Mouse (Mus musculus) midbrain, embryonic 14.5 days (tissue): Measurements from ENCODE around the gene Twist1. TPM values are rescaled to one million over a fixed set of nuclear protein-coding genes. Genes with fewer than 3 reads are reported as not detected.
A peak's percentile ranks its signal among the peaks of the same experiment; 100 is the strongest.

ENCODE experiments used
- ATAC-seq: fragments of 200-750 bp; cut with Nextera tagmentation; 2 replicates; pipeline ENCODE4 v1.8.0; 2017; ENCODE audit warnings: moderate number of reproducible peaks, moderate library complexity; ENCODE audit not compliant: low FRiP score, low TSS enrichment
- DNase-seq: peaks from one replicate; pipeline ENCODE4 v3.0.0-alpha.2; 2015
- H3K27ac ChIP-seq: fragments of 300-500 bp; sonication (generic); replicated peaks from 2 replicates; pipeline ENCODE4 v1.5.1; 2014; ENCODE audit warnings: mild to moderate bottlenecking, low read depth, low read length, moderate library complexity
- H3K27me3 ChIP-seq: fragments of 300-500 bp; sonication (generic); 2 replicates; pipeline ENCODE4 v1.6.1; 2014; ENCODE audit warnings: low read length, control low read depth, mixed read lengths; ENCODE audit not compliant: control insufficient read depth, insufficient read depth
- H3K36me3 ChIP-seq: fragments of 300-500 bp; sonication (generic); 2 replicates; pipeline ENCODE4 v1.6.1; 2014; ENCODE audit warnings: low read length, control low read depth; ENCODE audit not compliant: control insufficient read depth, insufficient read depth
- H3K4me1 ChIP-seq: fragments of 300-500 bp; sonication (generic); 2 replicates; pipeline ENCODE4 v1.6.1; 2014; ENCODE audit warnings: mild to moderate bottlenecking, antibody characterized with exemption, low read length, control low read depth; ENCODE audit not compliant: control insufficient read depth, insufficient read depth
- H3K4me2 ChIP-seq: fragments of 300-500 bp; sonication (generic); 2 replicates; pipeline ENCODE4 v1.6.1; 2014; ENCODE audit warnings: mild to moderate bottlenecking, low read length, moderate library complexity
- H3K4me3 ChIP-seq: fragments of 300-500 bp; sonication (generic); replicated peaks from 2 replicates; pipeline ENCODE4 v1.5.1; 2014; ENCODE audit warnings: low read depth, low read length
- H3K9ac ChIP-seq: fragments of 300-500 bp; sonication (generic); replicated peaks from 2 replicates; pipeline ENCODE4 v1.6.1; 2014; ENCODE audit warnings: mild to moderate bottlenecking, low read length, moderate library complexity
- H3K9me3 ChIP-seq: fragments of 300-500 bp; sonication (generic); 2 replicates; pipeline ENCODE4 v1.6.1; 2016; ENCODE audit warnings: low read length, control low read depth, mixed read lengths; ENCODE audit not compliant: control insufficient read depth
- WGBS: fragments of 180-500 bp; shearing (Covaris S2); extraction: QIAGEN DNeasy Blood & Tissue Kit; methylation state at CpG from one replicate; pipeline ENCODE4 v1.1.7; 2014; 5-methylcytosine and 5-hydroxymethylcytosine counted together
- polyA plus RNA-seq: library from polyadenylated mRNA; unstranded; fragments of >200 nt; fragmentation: Nextera tagmentation; extraction: Ambion mirVana; gene quantifications from 2 replicates; pipeline ENCODE4 v1.2.1, GENCODE M21; 2014

The Twist1 gene
- polyA plus RNA-seq, 1 experiment from 2014 or later: 2.1 TPM

GRCm38 (mm10) chr12:33956576-33957399 is 683 bp upstream of the Twist1 start:
- peak overlapping the region; percentile 84 for H3K4me2 ChIP-seq
- H3K4me1 ChIP-seq: 0 out of 2 replicates have a peak, but pooled peaks cover 4% of the 10 kb centered on the region
- H3K9me3 ChIP-seq: no peaks in the 10 kb centered on the region
- no peak overlapping the region for H3K27ac ChIP-seq
- H3K4me3 ChIP-seq: peak overlapping the region; percentile 48
- no peak overlapping the region for H3K9ac ChIP-seq
- peaks cover 76% of the 10 kb centered on the region for H3K27me3 ChIP-seq
- DNase-seq (peak; percentile 46), ATAC-seq (peak; percentile 37)
- H3K36me3 ChIP-seq: no peaks in the 10 kb centered on the region
- WGBS: under 1% methylated on average over 42 of the region's 43 CpGs

GRCm38 (mm10) chr12:33958241-33959194 is 1.0 kb downstream of the Twist1 start:
- DNase-seq (peak; percentile 66), ATAC-seq (peak; percentile 29; the same call in 1 of the 2 replicates)
- peak overlapping the region; percentile 54 for H3K9ac ChIP-seq
- peak overlapping the region; percentile 84 for H3K4me2 ChIP-seq
- no peaks in the 10 kb centered on the region for H3K36me3 ChIP-seq
- H3K27ac ChIP-seq: 0 out of 2 replicates have a peak overlapping the region, but pooled peaks have one; percentile 41
- H3K4me3 ChIP-seq: peak overlapping the region; percentile 48
- under 1% methylated on average over 56 of the region's 56 CpGs for WGBS
- H3K27me3 ChIP-seq: peaks cover 84% of the 10 kb centered on the region
- 0 out of 2 replicates have a peak, but pooled peaks cover 4% of the 10 kb centered on the region for H3K4me1 ChIP-seq
- no peaks in the 10 kb centered on the region for H3K9me3 ChIP-seq

GRCm38 (mm10) chr12:33959206-33959605 is 1.7 kb downstream of the Twist1 start:
- peaks cover 83% of the 10 kb centered on the region for H3K27me3 ChIP-seq
- no peak for ATAC-seq
- H3K9me3 ChIP-seq: no peaks in the 10 kb centered on the region
- no peak overlapping the region for H3K9ac ChIP-seq
- H3K4me3 ChIP-seq: 0 out of 2 replicates have a peak overlapping the region, but pooled peaks have one; percentile 48
- 0 out of 2 replicates have a peak, but pooled peaks cover 4% of the 10 kb centered on the region for H3K4me1 ChIP-seq
- H3K4me2 ChIP-seq: peak overlapping the region; percentile 84
- no peaks in the 10 kb centered on the region for H3K36me3 ChIP-seq
- H3K27ac ChIP-seq: no peak overlapping the region
- WGBS: 2% methylated on average over 6 of the region's 6 CpGs
- DNase-seq: peak; percentile 36

GRCm38 (mm10) chr12:33959846-33960245 is 2.4 kb downstream of the Twist1 start:
- WGBS: 3% methylated on average over 3 of the region's 3 CpGs
- no peaks in the 10 kb centered on the region for H3K9me3 ChIP-seq
- DNase-seq: peak; percentile 52
- H3K27me3 ChIP-seq: peaks cover 84% of the 10 kb centered on the region
- H3K4me2 ChIP-seq: no peak overlapping the region
- no peak overlapping the region for H3K27ac ChIP-seq
- H3K4me3 ChIP-seq: no peak overlapping the region
- no peak overlapping the region for H3K9ac ChIP-seq
- H3K4me1 ChIP-seq: 0 out of 2 replicates have a peak, but pooled peaks cover 4% of the 10 kb centered on the region
- no peaks in the 10 kb centered on the region for H3K36me3 ChIP-seq
- ATAC-seq: no peak

- H3K27me3 ChIP-seq: peaks cover 83% of the 10 kb centered on the region
- no peak overlapping the region for H3K9ac ChIP-seq
- peak; percentile 25 for DNase-seq
- 0 out of 2 replicates have a peak, but pooled peaks cover 4% of the 10 kb centered on the region for H3K4me1 ChIP-seq
- no peak overlapping the region for H3K27ac ChIP-seq
- no peaks in the 10 kb centered on the region for H3K9me3 ChIP-seq
- 9% methylated on average over 5 of the region's 5 CpGs for WGBS
- H3K4me2 ChIP-seq: no peak overlapping the region
- no peaks in the 10 kb centered on the region for H3K36me3 ChIP-seq
- no peak overlapping the region for H3K4me3 ChIP-seq
- ATAC-seq: no peak
Observed at GRCm38 (mm10) chr12:33961013-33961412, 3.5 kb downstream of the Twist1 start.

GRCm38 (mm10) chr12:33962118-33962772 is 4.8 kb downstream of the Twist1 start:
- ATAC-seq: no peak
- peaks cover 76% of the 10 kb centered on the region for H3K27me3 ChIP-seq
- WGBS: 3% methylated on average over 17 of the region's 17 CpGs
- no peak overlapping the region for H3K4me3 ChIP-seq
- no peaks in the 10 kb centered on the region for H3K9me3 ChIP-seq
- no peak overlapping the region for H3K4me2 ChIP-seq
- peak; percentile 29 for DNase-seq
- H3K9ac ChIP-seq: no peak overlapping the region
- no peaks in the 10 kb centered on the region for H3K36me3 ChIP-seq
- H3K4me1 ChIP-seq: peaks cover 8% of the 10 kb centered on the region; the same call in 1 of the 2 replicates
- no peak overlapping the region for H3K27ac ChIP-seq

GRCm38 (mm10) chr12:33962773-33963130 is 5.3 kb downstream of the Twist1 start:
- peaks cover 76% of the 10 kb centered on the region for H3K27me3 ChIP-seq
- no peaks in the 10 kb centered on the region for H3K36me3 ChIP-seq
- no peak overlapping the region for H3K4me3 ChIP-seq
- peak; percentile 53 for DNase-seq
- H3K4me2 ChIP-seq: no peak overlapping the region
- no peaks in the 10 kb centered on the region for H3K9me3 ChIP-seq
- H3K27ac ChIP-seq: no peak overlapping the region
- ATAC-seq: no peak
- H3K9ac ChIP-seq: no peak overlapping the region
- peaks cover 8% of the 10 kb centered on the region; the same call in 1 of the 2 replicates for H3K4me1 ChIP-seq
- WGBS: 4% methylated on average over 9 of the region's 9 CpGs
